Mouse (Mus musculus) hindlimb bud, embryonic 11.5 days (tissue): ENCODE data around the gene Plcxd3.
"Not testable (repeated sequence)": the region's sequence is repeated elsewhere in the genome, so short reads cannot be mapped to it uniquely, and the experiment has no call there.

ENCODE experiments used
- DNase-seq: peaks from one replicate; pipeline ENCODE4 v3.0.0-alpha.2; 2012; ENCODE audit warnings: low read depth, low spot score; ENCODE audit errors: extremely low spot score

The Plcxd3 gene

DNA sequence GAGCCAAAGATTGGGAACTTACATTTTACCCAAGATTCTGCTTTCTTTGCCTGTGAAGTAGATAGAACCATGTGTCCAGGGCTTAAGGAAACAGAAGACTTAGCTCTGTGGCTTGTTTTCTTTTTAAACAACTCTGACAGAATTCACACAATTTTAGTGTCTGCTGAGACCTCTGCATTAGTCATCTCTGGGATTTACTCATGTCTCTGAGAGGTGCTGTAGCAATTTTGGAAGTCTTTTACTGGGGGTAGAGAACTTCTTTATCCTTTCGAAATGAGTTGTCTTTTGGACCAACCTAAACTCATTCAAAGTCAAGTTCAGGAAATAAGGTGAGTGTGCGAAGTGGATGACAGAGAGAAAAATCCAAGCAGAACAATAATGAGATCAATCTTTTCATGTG is 158.4 kb downstream of the Plcxd3 start:
- no peak for DNase-seq

DNA sequence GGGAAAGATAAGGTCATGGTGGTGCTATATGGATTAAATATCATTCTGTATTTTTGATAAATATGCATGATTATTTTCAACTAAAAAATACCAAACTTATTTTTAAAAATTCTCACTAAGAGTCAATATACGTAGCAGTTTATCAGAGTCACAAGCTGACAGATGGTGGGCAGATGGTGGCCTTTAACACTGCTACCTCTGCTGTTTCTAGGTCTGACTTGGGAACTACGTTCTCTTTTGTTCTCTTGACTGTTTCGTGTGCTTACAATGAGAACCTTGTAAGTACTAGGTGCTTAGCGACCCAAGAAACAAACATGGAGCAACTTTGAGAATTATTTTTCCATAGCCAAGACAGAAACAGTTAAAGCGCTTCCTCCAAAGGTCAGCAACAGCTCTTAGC is 183.8 kb downstream of the Plcxd3 start:
- DNase-seq, result no peak

DNA sequence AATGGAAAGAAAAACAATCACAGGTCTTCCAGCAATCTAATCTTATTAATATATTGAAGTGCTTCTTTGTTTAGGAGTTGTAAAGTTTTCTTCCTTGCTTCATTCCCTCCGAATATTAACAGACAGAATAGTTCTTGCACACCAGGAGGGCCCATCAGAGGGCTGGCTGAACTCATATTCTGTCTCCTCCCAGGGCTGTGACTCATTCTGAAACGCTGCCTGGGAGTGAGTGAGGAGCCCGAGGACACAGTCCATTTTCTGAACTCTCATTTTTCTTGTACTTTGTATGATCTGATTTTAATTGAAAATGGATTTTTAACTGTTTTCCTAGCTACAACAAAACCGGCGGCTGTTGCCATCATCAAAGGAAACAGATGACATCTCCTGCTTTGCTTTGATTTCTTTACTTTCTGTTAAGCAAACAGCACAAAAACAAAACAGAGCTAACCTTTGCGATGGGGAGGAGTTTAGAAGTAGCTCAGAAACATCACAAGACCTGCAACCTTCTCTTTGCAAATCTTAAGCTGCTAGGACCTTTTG is 186.2 kb downstream of the Plcxd3 start:
- DNase-seq, result no peak

DNA sequence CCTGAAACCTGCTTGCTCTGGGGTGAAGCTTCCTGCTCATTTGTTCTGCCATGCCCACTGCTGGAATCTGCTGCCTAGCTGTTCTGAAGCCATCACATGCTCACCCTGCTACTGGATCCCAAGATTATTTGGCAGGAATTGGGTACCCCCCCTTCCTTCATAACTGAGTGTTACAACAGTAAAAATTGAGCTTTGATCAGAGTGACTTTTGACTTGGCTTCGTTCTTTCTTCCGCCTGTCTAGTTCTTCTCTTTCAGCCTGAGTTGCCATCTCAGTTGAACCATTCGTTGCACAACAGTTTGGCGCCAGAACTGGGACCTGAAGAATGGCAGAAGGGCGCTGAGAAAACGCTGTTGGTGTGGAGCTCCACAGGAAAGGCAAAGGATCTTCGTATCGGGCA is 220.2 kb downstream of the Plcxd3 start:
- DNase-seq, result not testable (repeated sequence)

DNA sequence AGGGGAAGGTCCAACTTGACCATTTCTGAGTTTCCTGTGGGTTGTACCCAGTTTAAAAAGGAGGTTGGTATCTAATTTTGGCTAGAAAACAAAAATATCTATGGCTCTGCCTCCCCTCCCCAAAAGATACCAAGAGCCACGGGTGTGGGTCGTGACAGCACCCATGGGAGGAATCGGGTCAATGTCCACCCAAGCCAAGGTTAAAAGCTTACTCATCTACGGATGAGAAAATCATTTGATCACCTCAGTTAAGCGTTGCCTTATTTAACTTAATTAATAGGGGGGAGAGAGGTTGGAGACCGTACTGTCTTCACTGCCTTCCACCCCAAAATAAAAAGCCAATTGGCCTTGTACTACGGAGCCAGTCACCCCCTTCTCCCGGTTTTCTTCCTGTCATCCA is 223.4 kb downstream of the Plcxd3 start:
- DNase-seq, result not testable (repeated sequence)

DNA sequence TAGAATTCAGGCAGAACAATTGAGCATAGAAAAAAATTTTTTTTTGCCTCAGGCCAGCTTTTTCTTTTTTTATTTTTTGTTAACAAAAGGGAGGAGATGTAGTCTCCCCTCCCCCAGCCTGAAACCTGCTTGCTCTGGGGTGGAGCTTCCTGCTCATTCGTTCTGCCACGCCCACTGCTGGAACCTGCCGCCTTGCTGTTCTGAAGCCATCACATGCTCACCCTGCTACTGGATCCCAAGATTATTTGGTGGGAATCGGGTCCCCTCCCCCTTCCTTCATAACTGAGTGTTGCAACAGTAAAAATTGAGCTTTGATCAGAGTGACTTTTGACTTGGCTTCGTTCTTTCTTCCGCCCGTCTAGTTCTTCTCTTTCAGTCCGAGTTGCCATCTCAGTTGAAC is 224.0 kb downstream of the Plcxd3 start:
- not testable (repeated sequence) for DNase-seq

DNA sequence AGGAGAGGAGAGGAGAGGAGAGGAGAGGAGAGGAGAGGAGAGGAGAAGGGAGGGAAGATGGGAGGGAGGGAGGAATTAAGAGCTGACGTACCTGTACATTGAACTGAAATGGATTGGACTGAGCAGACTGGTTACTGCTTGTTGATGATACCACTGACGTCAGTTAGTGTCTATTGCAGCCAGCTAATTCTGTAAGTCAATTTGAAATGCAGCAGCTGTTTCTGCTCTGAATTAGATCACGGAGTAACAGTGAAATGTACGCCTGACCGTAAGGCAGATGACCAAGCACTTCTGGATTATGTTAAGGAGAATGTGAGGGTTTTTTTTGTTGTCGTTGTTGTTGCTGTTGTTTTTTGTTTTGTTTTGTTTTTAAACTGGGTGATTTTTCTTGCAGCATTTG is 230.3 kb downstream of the Plcxd3 start:
- DNase-seq, result no peak
